Mouse (Mus musculus) bone marrow, adult 2 months (tissue): ENCODE measurements at regions not wholly inside any gene's neighbourhood (a gene's known extent, or its start where the extent isn't known, plus 50 kb on each side); places are given as distances from the start of the nearest gene placed in this dataset.

Experiments used
- H3K27ac ChIP-seq: fragments of 200-500 bp; 2 replicates; pipeline ENCODE4 v1.5.1; 2012; ENCODE audit warnings: low read depth, mild to moderate bottlenecking, control low read depth, inconsistent platforms, low read length; ENCODE audit not compliant: control insufficient read depth, poor library complexity, insufficient read depth
- H3K4me1 ChIP-seq: fragments of 200-500 bp; 2 replicates; pipeline ENCODE4 v1.6.1; 2011; ENCODE audit warnings: low read length; ENCODE audit not compliant: control insufficient read depth, insufficient read depth
- H3K4me3 ChIP-seq: fragments of 200-500 bp; replicated peaks from 2 replicates; pipeline ENCODE3; 2011; ENCODE audit warnings: mild to moderate bottlenecking, low read depth, low read length, control low read depth; ENCODE audit not compliant: control insufficient read depth
- CTCF ChIP-seq: fragments of 200-500 bp; IDR thresholded peaks from 2 replicates; pipeline ENCODE4 v1.5.1; 2011; ENCODE audit warnings: low read length, control low read depth; ENCODE audit not compliant: control insufficient read depth, insufficient read depth
- POLR2A ChIP-seq: fragments of 200-500 bp; IDR thresholded peaks from 2 replicates; pipeline ENCODE4 v1.6.1; 2011; ENCODE audit warnings: low read depth, mild to moderate bottlenecking, control low read depth, low read length, borderline replicate concordance; ENCODE audit not compliant: control insufficient read depth
- WGBS: fragments of 180-500 bp; shearing (Covaris S2); methylation state at CpG from one replicate; pipeline ENCODE4 v1.1.7; 2018; 5-methylcytosine and 5-hydroxymethylcytosine counted together

DNA sequence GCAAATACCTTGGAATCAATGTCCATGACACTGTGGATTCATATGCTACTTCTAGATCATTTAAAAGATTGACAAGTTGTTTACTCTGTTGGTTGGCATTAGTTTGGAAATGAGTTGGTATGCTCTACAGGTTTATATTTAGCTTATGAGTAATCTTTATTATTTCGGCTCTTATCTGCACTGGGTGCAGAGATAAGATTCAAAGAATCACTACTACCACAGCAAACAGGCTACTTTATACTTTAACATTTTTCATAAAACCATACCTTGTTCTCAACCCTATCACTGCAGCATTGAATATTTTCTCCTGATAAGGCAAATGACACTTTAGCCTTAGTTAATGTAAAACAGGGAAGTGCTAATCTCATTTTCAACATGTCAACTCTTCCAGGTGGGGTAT is 153.7 kb upstream of the Tmem161b start:
- WGBS: 86% methylated on average over 1 of the region's 1 CpGs
- TF ChIP-seq POLR2A (no peak), CTCF (no peak)
- H3K27ac ChIP-seq: no peak overlapping the region

More for the DNA sequence above, 153.7 kb upstream of the Tmem161b start:
- Histone ChIP-seq H3K4me3 (no peak overlapping the region), H3K4me1 (no peaks in the 10 kb centered on the region)
